14 mouse cellular contexts compared by ENCODE assay signal in genomic region chr8:13117096-13117495, GRCm38 (mm10). TPM values are rescaled to one million over a fixed set of nuclear protein-coding genes. Genes with fewer than 3 reads are reported as not detected.
"Had no signal": no experiment of that assay in that cellular context is flagged by ENCODE, and none has a peak within 500 bp of the region (broad histone marks: within the 10 kb centered on the region; RNA-seq: fewer than 3 reads in every experiment).

No protein-coding gene starts in this region.

- DNase-seq: kidney, postnatal 10 days; kidney, postnatal 4 days; liver; liver, embryonic 13.5 days; liver, postnatal 0 days; right cerebral cortex, postnatal 4 days; spleen, adult 18-20 months; thymus, adult 18-20 months; thymus, postnatal 14 days had no signal

RNA-seq across cellular contexts. Expression of gene Proz, which starts 56.4 kb away (rescaled TPM):
- total RNA-seq: layer of hippocampus, adult 8-10 months; layer of hippocampus, postnatal 14 days; left cerebral cortex, adult 2 months; left cerebral cortex, postnatal 25 days; megakaryocyte-erythroid progenitor cell, adult 5-6 weeks had no signal
